Mouse (Mus musculus) olfactory bulb, adult 2 months (tissue): ENCODE results near the gene Nipal1.

Experiments used
- CTCF ChIP-seq: fragments of 200-500 bp; IDR thresholded peaks from 2 replicates; pipeline ENCODE4 v1.5.1; 2012; ENCODE audit warnings: low read depth, mild to moderate bottlenecking, low read length, moderate library complexity; ENCODE audit not compliant: insufficient read depth
- POLR2A ChIP-seq: fragments of 200-500 bp; IDR thresholded peaks from 2 replicates; pipeline ENCODE4 v1.6.1; 2012; ENCODE audit warnings: mild to moderate bottlenecking, low read depth, low read length, moderate library complexity; ENCODE audit not compliant: insufficient read depth

- TF ChIP-seq CTCF: no peak
- TF ChIP-seq POLR2A: no peak
Measured at GRCm38 (mm10) chr5:72630026-72630425, 17.6 kb upstream of the Nipal1 start.
